Mouse (Mus musculus) small intestine, adult 2 months (tissue): ENCODE results near the gene Ccdc91. TPM values are rescaled to one million over a fixed set of nuclear protein-coding genes. Genes with fewer than 3 reads are reported as not detected.

Source experiments
- H3K27ac ChIP-seq: fragments of 200-500 bp; 2 replicates; pipeline ENCODE4 v1.5.1; 2012; ENCODE audit warnings: low read depth, low read length, control low read depth, inconsistent platforms; ENCODE audit not compliant: insufficient read depth
- H3K27me3 ChIP-seq: fragments of 200-500 bp; 2 replicates; pipeline ENCODE4 v1.6.1; 2012; ENCODE audit warnings: mild to moderate bottlenecking, moderate library complexity, low read length, inconsistent platforms; ENCODE audit not compliant: control insufficient read depth, insufficient read depth
- H3K36me3 ChIP-seq: fragments of 200-500 bp; 2 replicates; pipeline ENCODE4 v1.6.1; 2012; ENCODE audit warnings: mild to moderate bottlenecking, low read length, control low read depth, inconsistent platforms; ENCODE audit not compliant: control insufficient read depth, insufficient read depth
- H3K4me1 ChIP-seq: fragments of 200-500 bp; 2 replicates; pipeline ENCODE4 v1.6.1; 2012; ENCODE audit warnings: low read length, inconsistent platforms, mixed read lengths; ENCODE audit not compliant: control insufficient read depth, insufficient read depth, insufficient read length
- H3K4me3 ChIP-seq: fragments of 200-500 bp; 2 replicates; pipeline ENCODE4 v1.5.1; 2012; ENCODE audit warnings: low read depth, mild to moderate bottlenecking, control low read depth, inconsistent platforms, low read length, moderate library complexity
- CTCF ChIP-seq: fragments of 200-500 bp; IDR thresholded peaks from 2 replicates; pipeline ENCODE4 v1.5.1; 2012; ENCODE audit warnings: low read depth, mild to moderate bottlenecking, control low read depth, inconsistent platforms, low read length, moderate library complexity, mixed read lengths; ENCODE audit not compliant: insufficient replicate concordance, insufficient read length; ENCODE audit errors: extremely low read depth
- POLR2A ChIP-seq: fragments of 200-500 bp; IDR thresholded peaks from 2 replicates; pipeline ENCODE4 v1.6.1; 2012; ENCODE audit warnings: low read depth, mild to moderate bottlenecking, control low read depth, inconsistent platforms, low read length, moderate library complexity
- WGBS: fragments of 180-500 bp; shearing (Covaris S2); methylation state at CpG from one replicate; pipeline ENCODE4 v1.1.7; 2018; 5-methylcytosine and 5-hydroxymethylcytosine counted together
- polyA plus RNA-seq: library from polyadenylated mRNA; depleted of rRNA; stranded (reverse); fragments of >200 nt; gene quantifications from 2 replicates; pipeline ENCODE4 v1.2.3, GENCODE M21; 2012; rRNA removed

The Ccdc91 gene
- polyA plus RNA-seq: 5.6 and 13.7 TPM in 2 replicates

- peak within 1 kb of the TSS; percentile 80 for H3K27ac ChIP-seq
- no peaks in the 10 kb centered on the region for H3K36me3 ChIP-seq
- peak; percentile 4; the same call in 1 of the 2 replicates for TF ChIP-seq CTCF
- TF ChIP-seq POLR2A: peak; percentile 26; the same call in 1 of the 2 replicates
- no peaks in the 10 kb centered on the region for H3K27me3 ChIP-seq
- under 1% methylated on average over 77 of the region's 78 CpGs for WGBS
- peak within 1 kb of the TSS; percentile 91 for H3K4me3 ChIP-seq
- peaks cover 8% of the 10 kb centered on the region; the same call in 1 of the 2 replicates for H3K4me1 ChIP-seq
Observed at GRCm38 (mm10) chr6:147475727-147476613, at the start of gene Ccdc91. Gene Ccdc91, plus strand, starts transcription at chr6:147475828.

- TF ChIP-seq POLR2A: no peak
- no peak for TF ChIP-seq CTCF
- Histone ChIP-seq H3K27ac (no peak overlapping the region), H3K27me3 (no peaks in the 10 kb centered on the region), H3K4me1 (no peaks in the 10 kb centered on the region), H3K4me3 (no peak overlapping the region), H3K36me3 (no peaks in the 10 kb centered on the region)
- WGBS: 74% methylated on average over 11 of the region's 11 CpGs
Observed at GRCm38 (mm10) chr6:147426927-147427487, 48.6 kb upstream of the Ccdc91 start.

- Histone ChIP-seq H3K36me3 (no peaks in the 10 kb centered on the region), H3K27ac (no peak overlapping the region), H3K4me1 (no peaks in the 10 kb centered on the region), H3K4me3 (no peak overlapping the region), H3K27me3 (no peaks in the 10 kb centered on the region)
- TF ChIP-seq POLR2A (no peak), CTCF (no peak)
- 85% methylated on average over 5 of the region's 5 CpGs for WGBS
Observed at GRCm38 (mm10) chr6:147455775-147456174, 19.9 kb upstream of the Ccdc91 start.

GRCm38 (mm10) chr6:147458637-147459301, 16.9 kb upstream of the Ccdc91 start:
- WGBS: 87% methylated on average over 11 of the region's 11 CpGs
- no peaks in the 10 kb centered on the region for H3K4me1 ChIP-seq
- no peaks in the 10 kb centered on the region for H3K36me3 ChIP-seq
- H3K4me3 ChIP-seq: no peak overlapping the region
- TF ChIP-seq CTCF: no peak
- no peak for TF ChIP-seq POLR2A
- H3K27ac ChIP-seq: no peak overlapping the region
- H3K27me3 ChIP-seq: no peaks in the 10 kb centered on the region

GRCm38 (mm10) chr6:147470016-147470415, 5.6 kb upstream of the Ccdc91 start:
- no peak overlapping the region for H3K27ac ChIP-seq
- H3K36me3 ChIP-seq: no peaks in the 10 kb centered on the region
- no peaks in the 10 kb centered on the region for H3K4me1 ChIP-seq
- 55% methylated on average over 5 of the region's 5 CpGs for WGBS
- no peak overlapping the region for H3K4me3 ChIP-seq
- no peaks in the 10 kb centered on the region for H3K27me3 ChIP-seq
- TF ChIP-seq CTCF (no peak), POLR2A (no peak)

- 95% methylated on average over 5 of the region's 5 CpGs for WGBS
- H3K4me3 ChIP-seq: no peak overlapping the region
- no peaks in the 10 kb centered on the region for H3K36me3 ChIP-seq
- peaks cover 8% of the 10 kb centered on the region; the same call in 1 of the 2 replicates for H3K4me1 ChIP-seq
- H3K27ac ChIP-seq: no peak overlapping the region
- no peak for TF ChIP-seq POLR2A
- no peak for TF ChIP-seq CTCF
- no peaks in the 10 kb centered on the region for H3K27me3 ChIP-seq
Observed at GRCm38 (mm10) chr6:147481141-147481540, 5.5 kb downstream of the Ccdc91 start.

GRCm38 (mm10) chr6:147490120-147490519, 14.5 kb downstream of the Ccdc91 start:
- Histone ChIP-seq H3K27ac (no peak overlapping the region), H3K4me3 (no peak overlapping the region), H3K27me3 (no peaks in the 10 kb centered on the region), H3K36me3 (no peaks in the 10 kb centered on the region), H3K4me1 (peaks cover 2% of the 10 kb centered on the region; the same call in 1 of the 2 replicates)
- no peak for TF ChIP-seq CTCF
- no peak for TF ChIP-seq POLR2A
- 95% methylated on average over 3 of the region's 3 CpGs for WGBS
